Mouse (Mus musculus): Measurements from ENCODE around the gene Tas1r3. TPM values are rescaled to one million over a fixed set of nuclear protein-coding genes. Genes with fewer than 3 reads are reported as not detected.

Gene Tas1r3
- polyA plus RNA-seq, 1 experiment from 2014 or later = 0.18 TPM

DNA sequence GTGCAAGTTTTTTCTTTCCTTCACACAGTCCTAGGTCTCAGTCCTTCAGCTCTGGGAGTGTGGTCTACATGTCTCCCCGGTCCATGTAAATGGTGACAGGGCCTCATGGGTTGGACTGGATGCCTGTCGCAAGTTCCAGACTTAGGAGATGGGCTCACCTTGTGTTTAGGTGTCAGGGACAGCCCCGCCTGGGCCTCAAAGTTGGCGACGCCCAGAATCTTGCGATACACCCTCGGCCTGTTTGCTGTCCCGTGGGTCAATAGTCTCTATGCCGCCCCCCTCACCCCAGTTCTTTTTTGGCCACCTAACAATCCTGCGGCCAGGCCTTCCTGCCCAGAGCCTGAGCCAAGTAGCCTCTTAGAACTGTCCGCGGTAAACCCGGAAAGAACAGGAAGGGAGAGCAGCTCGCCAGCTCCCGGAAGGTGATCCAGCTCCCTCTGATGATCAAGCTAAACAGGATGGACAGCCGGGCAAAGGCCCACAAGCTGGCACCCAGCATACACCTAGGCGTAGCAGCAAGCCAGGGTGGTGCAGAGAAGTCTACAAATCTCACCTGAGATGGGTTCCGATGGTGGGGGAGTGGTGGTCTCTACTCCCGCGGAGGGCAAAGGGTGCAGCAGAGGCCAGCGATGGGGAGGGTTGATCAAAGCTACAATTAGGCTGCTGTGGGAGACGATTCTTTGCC lies 5.6 kb upstream of the Tas1r3 start:
- WGBS = 8% methylated on average over 22 of the region's 22 CpGs
- no peak overlapping the region for H3K27ac ChIP-seq (ENCODE audit: low read length)
- peak; percentile 23 for ATAC-seq (replicated peaks; ENCODE audit: extremely low read depth, insufficient read depth, low FRiP score)

GRCm38 (mm10) chr4:155861787-155862186 lies 1.4 kb downstream of the Tas1r3 start:
- no peaks in the 10 kb centered on the region for H3K4me1 ChIP-seq (ENCODE audit: control insufficient read depth, insufficient read depth, low read length)
- H3K4me2 ChIP-seq (ENCODE audit: low read depth, low read length) = no peak overlapping the region
- H3K9me3 ChIP-seq (replicated peaks; ENCODE audit: control insufficient read depth, low read length) = no peaks in the 10 kb centered on the region
- no peak overlapping the region for H3K27ac ChIP-seq (ENCODE audit: low read length)
- no peak overlapping the region for H3K9ac ChIP-seq (ENCODE audit: low read length)
- WGBS = 85% methylated on average over 7 of the region's 7 CpGs
- no peak for ATAC-seq (replicated peaks; ENCODE audit: extremely low read depth, insufficient read depth, low FRiP score)
- H3K4me3 ChIP-seq (ENCODE audit: low read length) = no peak overlapping the region
- H3K36me3 ChIP-seq (ENCODE audit: control insufficient read depth, insufficient read depth) = peaks cover 13% of the 10 kb centered on the region
- H3K27me3 ChIP-seq (ENCODE audit: control insufficient read depth, insufficient read depth, low read length) = no peaks in the 10 kb centered on the region

More for the DNA sequence above, 5.6 kb upstream of the Tas1r3 start:
- peak overlapping the region; percentile 89 for H3K4me2 ChIP-seq (ENCODE audit: low read depth, low read length)
- H3K4me1 ChIP-seq (ENCODE audit: control insufficient read depth, insufficient read depth, low read length) = peaks cover 15% of the 10 kb centered on the region
- peak overlapping the region; percentile 68 for H3K9ac ChIP-seq (ENCODE audit: low read length)
- H3K27me3 ChIP-seq (ENCODE audit: control insufficient read depth, insufficient read depth, low read length) = no peaks in the 10 kb centered on the region
- peaks cover 20% of the 10 kb centered on the region for H3K36me3 ChIP-seq (ENCODE audit: control insufficient read depth, insufficient read depth)
- H3K9me3 ChIP-seq (replicated peaks; ENCODE audit: control insufficient read depth, low read length) = no peaks in the 10 kb centered on the region
- peak overlapping the region; percentile 70 for H3K4me3 ChIP-seq (ENCODE audit: low read length)

DNA sequence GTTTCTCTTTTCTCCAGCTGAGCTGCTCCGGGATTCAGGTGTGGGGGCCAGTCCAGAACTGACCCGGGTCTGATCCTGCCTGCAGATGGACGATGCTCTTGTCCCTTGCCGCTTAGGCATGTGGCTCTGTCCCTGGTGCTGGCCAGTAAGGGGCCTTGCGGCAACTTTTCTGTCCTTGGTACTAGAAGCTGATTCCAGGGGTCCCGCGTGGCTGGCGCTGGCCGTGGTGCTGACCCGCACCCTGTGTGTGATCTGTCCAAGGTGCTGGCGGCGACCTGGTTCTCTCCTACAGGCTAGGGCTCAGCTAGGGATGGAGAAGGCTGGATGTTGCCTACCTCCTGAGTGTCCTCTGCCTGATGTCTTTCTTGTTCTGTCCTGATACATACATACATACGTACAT lies 3.8 kb downstream of the Tas1r3 start:
- H3K27me3 ChIP-seq (ENCODE audit: control insufficient read depth, insufficient read depth, low read length) = no peaks in the 10 kb centered on the region
- peak; percentile 42; the same call in 1 of the 2 replicates for ATAC-seq (replicated peaks; ENCODE audit: extremely low read depth, insufficient read depth, low FRiP score)
- H3K9ac ChIP-seq (ENCODE audit: low read length) = no peak overlapping the region
- WGBS = 13% methylated on average over 13 of the region's 13 CpGs
- H3K27ac ChIP-seq (ENCODE audit: low read length) = no peak overlapping the region
- no peak overlapping the region for H3K4me2 ChIP-seq (ENCODE audit: low read depth, low read length)
- no peaks in the 10 kb centered on the region for H3K4me1 ChIP-seq (ENCODE audit: control insufficient read depth, insufficient read depth, low read length)
- peaks cover 22% of the 10 kb centered on the region for H3K36me3 ChIP-seq (ENCODE audit: control insufficient read depth, insufficient read depth)
- H3K4me3 ChIP-seq (ENCODE audit: low read length) = no peak overlapping the region
- no peaks in the 10 kb centered on the region for H3K9me3 ChIP-seq (replicated peaks; ENCODE audit: control insufficient read depth, low read length)

GRCm38 (mm10) chr4:155856881-155857280 lies 6.3 kb downstream of the Tas1r3 start:
- ATAC-seq (replicated peaks; ENCODE audit: extremely low read depth, insufficient read depth, low FRiP score) = no peak
- 72% methylated on average over 3 of the region's 3 CpGs for WGBS
- Histone ChIP-seq H3K4me1 (ENCODE audit: control insufficient read depth, insufficient read depth, low read length) (peaks cover under 1% of the 10 kb centered on the region), H3K36me3 (ENCODE audit: control insufficient read depth, insufficient read depth) (peaks cover 23% of the 10 kb centered on the region), H3K4me2 (ENCODE audit: low read depth, low read length) (no peak overlapping the region), H3K4me3 (ENCODE audit: low read length) (no peak overlapping the region), H3K27me3 (ENCODE audit: control insufficient read depth, insufficient read depth, low read length) (no peaks in the 10 kb centered on the region), H3K9me3 (replicated peaks; ENCODE audit: control insufficient read depth, low read length) (no peaks in the 10 kb centered on the region), H3K9ac (ENCODE audit: low read length) (no peak overlapping the region), H3K27ac (ENCODE audit: low read length) (no peak overlapping the region)

DNA sequence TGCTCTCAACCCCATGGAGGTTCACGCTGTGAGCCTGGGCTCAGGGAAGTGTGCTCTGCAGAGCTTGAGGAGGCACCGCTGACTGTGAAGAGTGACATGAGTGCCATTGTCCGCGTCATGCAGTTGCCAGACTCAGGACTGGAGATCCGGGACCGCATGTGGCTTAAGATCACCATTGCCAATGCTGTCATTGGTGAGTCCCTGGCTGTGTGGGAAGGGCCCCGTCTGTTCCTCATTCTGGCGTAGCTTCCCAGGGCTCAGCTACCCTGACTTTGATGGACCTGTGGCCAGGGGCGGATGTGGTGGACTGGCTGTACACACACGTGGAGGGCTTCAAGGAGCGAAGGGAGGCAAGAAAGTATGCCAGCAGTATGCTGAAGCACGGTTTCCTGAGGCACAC lies 7.1 kb downstream of the Tas1r3 start:
- 89% methylated on average over 12 of the region's 12 CpGs for WGBS
- peaks cover 23% of the 10 kb centered on the region for H3K36me3 ChIP-seq (ENCODE audit: control insufficient read depth, insufficient read depth)

GRCm38 (mm10) chr4:155854991-155855390 lies 8.2 kb downstream of the Tas1r3 start:
- no peak overlapping the region for H3K9ac ChIP-seq (ENCODE audit: low read length)
- no peaks in the 10 kb centered on the region for H3K9me3 ChIP-seq (replicated peaks; ENCODE audit: control insufficient read depth, low read length)
- ATAC-seq (replicated peaks; ENCODE audit: extremely low read depth, insufficient read depth, low FRiP score) = no peak
- H3K27ac ChIP-seq (ENCODE audit: low read length) = no peak overlapping the region
- peaks cover 23% of the 10 kb centered on the region for H3K36me3 ChIP-seq (ENCODE audit: control insufficient read depth, insufficient read depth)
- H3K4me3 ChIP-seq (ENCODE audit: low read length) = no peak overlapping the region
- H3K4me1 ChIP-seq (ENCODE audit: control insufficient read depth, insufficient read depth, low read length) = peaks cover 3% of the 10 kb centered on the region
- 92% methylated on average over 12 of the region's 12 CpGs for WGBS
- H3K4me2 ChIP-seq (ENCODE audit: low read depth, low read length) = no peak overlapping the region
- H3K27me3 ChIP-seq (ENCODE audit: control insufficient read depth, insufficient read depth, low read length) = no peaks in the 10 kb centered on the region

More for the DNA sequence above, 7.1 kb downstream of the Tas1r3 start:
- no peaks in the 10 kb centered on the region for H3K27me3 ChIP-seq (ENCODE audit: control insufficient read depth, insufficient read depth, low read length)
- no peak overlapping the region for H3K4me2 ChIP-seq (ENCODE audit: low read depth, low read length)
- no peak overlapping the region for H3K9ac ChIP-seq (ENCODE audit: low read length)
- H3K4me1 ChIP-seq (ENCODE audit: control insufficient read depth, insufficient read depth, low read length) = peaks cover 3% of the 10 kb centered on the region
- H3K9me3 ChIP-seq (replicated peaks; ENCODE audit: control insufficient read depth, low read length) = no peaks in the 10 kb centered on the region
- no peak for ATAC-seq (replicated peaks; ENCODE audit: extremely low read depth, insufficient read depth, low FRiP score)
- H3K27ac ChIP-seq (ENCODE audit: low read length) = no peak overlapping the region
- no peak overlapping the region for H3K4me3 ChIP-seq (ENCODE audit: low read length)

DNA sequence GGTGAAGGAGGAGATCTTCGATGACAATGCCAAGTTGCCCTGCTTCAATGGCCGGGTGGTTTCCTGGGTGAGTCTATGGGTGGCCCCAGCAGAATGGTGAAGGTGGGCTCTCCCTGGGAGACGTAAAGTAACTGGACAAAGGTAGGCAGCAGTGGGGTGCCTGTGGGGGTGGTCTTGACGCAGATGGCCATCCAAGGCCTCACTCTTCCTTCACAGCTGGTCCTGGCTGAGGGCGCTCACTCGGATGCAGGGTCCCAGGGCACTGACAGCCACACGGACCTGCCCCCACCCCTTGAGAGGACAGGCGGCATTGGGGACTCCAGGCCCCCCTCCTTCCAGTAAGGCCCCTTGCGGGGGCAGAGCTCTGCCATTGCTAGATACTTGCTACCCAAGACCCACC lies 9.7 kb downstream of the Tas1r3 start:
- H3K9me3 ChIP-seq (replicated peaks; ENCODE audit: control insufficient read depth, low read length) = no peaks in the 10 kb centered on the region
- no peak overlapping the region for H3K27ac ChIP-seq (ENCODE audit: low read length)
- H3K36me3 ChIP-seq (ENCODE audit: control insufficient read depth, insufficient read depth) = peaks cover 21% of the 10 kb centered on the region
- H3K4me2 ChIP-seq (ENCODE audit: low read depth, low read length) = no peak overlapping the region
- 92% methylated on average over 9 of the region's 9 CpGs for WGBS
- H3K4me1 ChIP-seq (ENCODE audit: control insufficient read depth, insufficient read depth, low read length) = peaks cover 17% of the 10 kb centered on the region
- no peaks in the 10 kb centered on the region for H3K27me3 ChIP-seq (ENCODE audit: control insufficient read depth, insufficient read depth, low read length)
- H3K4me3 ChIP-seq (ENCODE audit: low read length) = no peak overlapping the region
- ATAC-seq (replicated peaks; ENCODE audit: extremely low read depth, insufficient read depth, low FRiP score) = no peak
- H3K9ac ChIP-seq (ENCODE audit: low read length) = no peak overlapping the region

GRCm38 (mm10) chr4:155851951-155852411 lies 11.2 kb downstream of the Tas1r3 start:
- peaks cover 21% of the 10 kb centered on the region for H3K4me1 ChIP-seq (ENCODE audit: control insufficient read depth, insufficient read depth, low read length)
- H3K4me2 ChIP-seq (ENCODE audit: low read depth, low read length) = no peak overlapping the region
- 73% methylated on average over 2 of the region's 2 CpGs for WGBS
- no peak overlapping the region for H3K4me3 ChIP-seq (ENCODE audit: low read length)
- H3K36me3 ChIP-seq (ENCODE audit: control insufficient read depth, insufficient read depth) = peaks cover 18% of the 10 kb centered on the region
- H3K9me3 ChIP-seq (replicated peaks; ENCODE audit: control insufficient read depth, low read length) = no peaks in the 10 kb centered on the region
- H3K27me3 ChIP-seq (ENCODE audit: control insufficient read depth, insufficient read depth, low read length) = no peaks in the 10 kb centered on the region
- no peak overlapping the region for H3K27ac ChIP-seq (ENCODE audit: low read length)
- H3K9ac ChIP-seq (ENCODE audit: low read length) = no peak overlapping the region
- ATAC-seq (replicated peaks; ENCODE audit: extremely low read depth, insufficient read depth, low FRiP score) = no peak

- Histone ChIP-seq H3K27ac (ENCODE audit: low read length) (no peak overlapping the region), H3K36me3 (ENCODE audit: control insufficient read depth, insufficient read depth) (peaks cover 16% of the 10 kb centered on the region), H3K9me3 (replicated peaks; ENCODE audit: control insufficient read depth, low read length) (no peaks in the 10 kb centered on the region), H3K4me3 (ENCODE audit: low read length) (no peak overlapping the region), H3K9ac (ENCODE audit: low read length) (no peak overlapping the region), H3K27me3 (ENCODE audit: control insufficient read depth, insufficient read depth, low read length) (no peaks in the 10 kb centered on the region), H3K4me1 (ENCODE audit: control insufficient read depth, insufficient read depth, low read length) (peaks cover 25% of the 10 kb centered on the region), H3K4me2 (ENCODE audit: low read depth, low read length) (no peak overlapping the region)
- ATAC-seq (replicated peaks; ENCODE audit: extremely low read depth, insufficient read depth, low FRiP score) = no peak
- 79% methylated on average over 3 of the region's 3 CpGs for WGBS
These were observed 11.8 kb downstream of the Tas1r3 start for GRCm38 (mm10) chr4:155851368-155851767.
